Mouse (Mus musculus): Measurements from ENCODE around the gene Magi3. TPM values are rescaled to one million over a fixed set of nuclear protein-coding genes. Genes with fewer than 3 reads are reported as not detected.

The Magi3 gene
- total RNA-seq, 2 experiments from 2014 or later = 5.7 to 9.1 TPM

GRCm38 (mm10) chr3:103967231-103967630, 252.9 kb downstream of the Magi3 start:
- no peak for ATAC-seq (replicated peaks; ENCODE audit: poor library complexity, severe bottlenecking)

Measured in granulocyte monocyte progenitor cell, adult 5-6 weeks (primary cell).